In genomic region chr6:129256018-129256417, GRCm38 (mm10) we compare ENCODE assay signal across 9 mouse cellular contexts. TPM values are rescaled to one million over a fixed set of nuclear protein-coding genes. Genes with fewer than 3 reads are reported as not detected.
DNase-seq lines count a peak whose midpoint lies in the region; ATAC-seq and TF ChIP-seq lines count a peak whose summit lies in the region.
"Had no signal": no experiment of that assay in that cellular context is flagged by ENCODE, and none has a peak within 500 bp of the region (broad histone marks: within the 10 kb centered on the region; RNA-seq: fewer than 3 reads in every experiment).

No protein-coding gene starts in this region.

- H3K4me3 ChIP-seq in embryonic facial prominence, embryonic 11.5 days (ENCODE audit: low read depth, low read length): no peak overlapping the region
- no peak overlapping the region for H3K4me3 ChIP-seq in embryonic facial prominence, embryonic 10.5 days
- H3K4me3 ChIP-seq in midbrain, postnatal 0 days (ENCODE audit: low read depth, low read length): no peak overlapping the region
- H3K4me3 ChIP-seq: neural tube, embryonic 12.5 days had no signal

- no peaks in the 10 kb centered on the region for H3K4me1 ChIP-seq in embryonic facial prominence, embryonic 11.5 days (ENCODE audit: control insufficient read depth, insufficient read depth, low read length)
- H3K4me1 ChIP-seq in embryonic facial prominence, embryonic 10.5 days: no peaks in the 10 kb centered on the region
- H3K4me1 ChIP-seq in midbrain, postnatal 0 days (ENCODE audit: insufficient read depth, low read length): no peaks in the 10 kb centered on the region
- H3K4me1 ChIP-seq: neural tube, embryonic 12.5 days had no signal

- no peak overlapping the region for H3K27ac ChIP-seq in embryonic facial prominence, embryonic 11.5 days (replicated peaks; ENCODE audit: low read depth, low read length)
- H3K27ac ChIP-seq in embryonic facial prominence, embryonic 10.5 days (replicated peaks): no peak overlapping the region
- no peak overlapping the region for H3K27ac ChIP-seq in midbrain, postnatal 0 days (ENCODE audit: low read depth, low read length)
- H3K27ac ChIP-seq: neural tube, embryonic 12.5 days had no signal

- TF ChIP-seq CTCF in midbrain, postnatal 0 days (IDR thresholded peaks at IDR 0.05): peak; percentile 80

- no peaks in the 10 kb centered on the region for H3K36me3 ChIP-seq in embryonic facial prominence, embryonic 11.5 days (replicated peaks; ENCODE audit: control insufficient read depth, insufficient read depth, low read depth, low read length)
- H3K36me3 ChIP-seq in embryonic facial prominence, embryonic 10.5 days (replicated peaks): no peaks in the 10 kb centered on the region
- H3K36me3 ChIP-seq in midbrain, postnatal 0 days (ENCODE audit: insufficient read depth, low read length): no peaks in the 10 kb centered on the region
- H3K36me3 ChIP-seq: neural tube, embryonic 12.5 days had no signal

- no peaks in the 10 kb centered on the region for H3K27me3 ChIP-seq in embryonic facial prominence, embryonic 11.5 days (ENCODE audit: control insufficient read depth, insufficient read depth, low read length)
- H3K27me3 ChIP-seq in embryonic facial prominence, embryonic 10.5 days (replicated peaks; ENCODE audit: low read depth, poor library complexity, severe bottlenecking): no peaks in the 10 kb centered on the region
- H3K27me3 ChIP-seq in midbrain, postnatal 0 days (ENCODE audit: insufficient read depth, low read length): no peaks in the 10 kb centered on the region
- H3K27me3 ChIP-seq: neural tube, embryonic 12.5 days had no signal

- 58% methylated on average over 7 of the region's 7 CpGs for WGBS in embryonic facial prominence, embryonic 11.5 days
- 64% methylated on average over 7 of the region's 7 CpGs for WGBS in embryonic facial prominence, embryonic 10.5 days
- 62% methylated on average over 7 of the region's 7 CpGs for WGBS in midbrain, postnatal 0 days

- H3K9ac ChIP-seq in embryonic facial prominence, embryonic 11.5 days (replicated peaks; ENCODE audit: low read length): no peak overlapping the region
- H3K9ac ChIP-seq in midbrain, postnatal 0 days (replicated peaks; ENCODE audit: low read length, poor library complexity, severe bottlenecking): no peak overlapping the region
- H3K9ac ChIP-seq: neural tube, embryonic 12.5 days had no signal

- no peaks in the 10 kb centered on the region for H3K9me3 ChIP-seq in embryonic facial prominence, embryonic 11.5 days (replicated peaks; ENCODE audit: control insufficient read depth, low read length)
- H3K9me3 ChIP-seq in embryonic facial prominence, embryonic 10.5 days: peaks cover 4% of the 10 kb centered on the region; the same call in 1 of the 2 replicates
- no peaks in the 10 kb centered on the region for H3K9me3 ChIP-seq in midbrain, postnatal 0 days (ENCODE audit: low read length)
- H3K9me3 ChIP-seq: neural tube, embryonic 12.5 days had no signal

- peak; percentile 39 for DNase-seq in embryonic facial prominence, embryonic 11.5 days (ENCODE audit: low spot score)
- DNase-seq in embryonic facial prominence, embryonic 10.5 days (ENCODE audit: low spot score): no peak
- peak; percentile 6 for DNase-seq in left cerebral cortex, postnatal 4 days
- no peak for DNase-seq in left cerebral cortex, adult 18-20 months (ENCODE audit: low spot score in 2 of 2)
- peak; percentile 3 for DNase-seq in brain, embryonic 18.5 days (ENCODE audit: low read depth, low spot score)
- peak; percentile 71 for DNase-seq in midbrain, postnatal 0 days (ENCODE audit: low spot score)
- DNase-seq in urinary bladder, postnatal 14 days (ENCODE audit: low spot score): no peak
- no peak for DNase-seq in left cerebral cortex, postnatal 25 days (ENCODE audit: low spot score in 2 of 2)

- H3K4me2 ChIP-seq in embryonic facial prominence, embryonic 11.5 days (ENCODE audit: low read depth, low read length): no peak overlapping the region
- H3K4me2 ChIP-seq in midbrain, postnatal 0 days (ENCODE audit: low read depth, low read length, poor library complexity, severe bottlenecking): no peak overlapping the region
- H3K4me2 ChIP-seq: neural tube, embryonic 12.5 days had no signal

- no peak for ATAC-seq in embryonic facial prominence, embryonic 11.5 days (replicated peaks; ENCODE audit: insufficient number of reproducible peaks, low FRiP score, low TSS enrichment, low read depth)
- ATAC-seq in midbrain, postnatal 0 days (ENCODE audit: low FRiP score): peak; percentile 47; the same call in 1 of the 2 replicates

- intact Hi-C loops in left cerebral cortex, postnatal 4 days (cut with DNase I): loop anchor here (5.0 kb wide), 1 partner anchor 404 kb away; no protein-coding TSS in a partner anchor
- intact Hi-C loops in left cerebral cortex, postnatal 25 days (cut with DNase I): loop anchor here (5.0 kb wide), 1 partner anchor 169 kb away; no protein-coding TSS in a partner anchor

RNA-seq across cellular contexts. Expression of gene Cd69, which starts 19.2 kb away (rescaled TPM):
- 0.27 and 0.29 TPM in 2 replicates for polyA plus RNA-seq in embryonic facial prominence, embryonic 11.5 days (2014; fragmentation: Nextera tagmentation; extraction: Ambion mirVana)
- not detected in 2 replicates for polyA plus RNA-seq in embryonic facial prominence, embryonic 10.5 days (2016; fragmentation: Nextera tagmentation; extraction: Ambion mirVana)
- not detected for total RNA-seq in left cerebral cortex, postnatal 4 days (2021)
- total RNA-seq in left cerebral cortex, adult 18-20 months (2021): not detected
- not detected in 2 replicates for total RNA-seq in midbrain, postnatal 0 days (2014; rRNA removed)
- not detected in 2 replicates for polyA plus RNA-seq in midbrain, postnatal 0 days (2015; fragmentation: Nextera tagmentation; extraction: Ambion mirVana)
- total RNA-seq in left cerebral cortex, postnatal 25 days (2021): not detected
- polyA plus RNA-seq: neural tube, embryonic 12.5 days had no signal

Comparison
In these comparisons a context has a peak if more than half of its experiments do, and no peak if none do; other contexts are left out.
1. DNase-seq: peak in embryonic facial prominence, embryonic 11.5 days (single experiment), left cerebral cortex, postnatal 4 days (single experiment), brain, embryonic 18.5 days (single experiment) and midbrain, postnatal 0 days (single experiment); none in embryonic facial prominence, embryonic 10.5 days (single experiment), left cerebral cortex, adult 18-20 months (0 of 2), urinary bladder, postnatal 14 days (single experiment) and left cerebral cortex, postnatal 25 days (0 of 2).